Mouse (Mus musculus): ENCODE measurements around the gene Prep.

DNA sequence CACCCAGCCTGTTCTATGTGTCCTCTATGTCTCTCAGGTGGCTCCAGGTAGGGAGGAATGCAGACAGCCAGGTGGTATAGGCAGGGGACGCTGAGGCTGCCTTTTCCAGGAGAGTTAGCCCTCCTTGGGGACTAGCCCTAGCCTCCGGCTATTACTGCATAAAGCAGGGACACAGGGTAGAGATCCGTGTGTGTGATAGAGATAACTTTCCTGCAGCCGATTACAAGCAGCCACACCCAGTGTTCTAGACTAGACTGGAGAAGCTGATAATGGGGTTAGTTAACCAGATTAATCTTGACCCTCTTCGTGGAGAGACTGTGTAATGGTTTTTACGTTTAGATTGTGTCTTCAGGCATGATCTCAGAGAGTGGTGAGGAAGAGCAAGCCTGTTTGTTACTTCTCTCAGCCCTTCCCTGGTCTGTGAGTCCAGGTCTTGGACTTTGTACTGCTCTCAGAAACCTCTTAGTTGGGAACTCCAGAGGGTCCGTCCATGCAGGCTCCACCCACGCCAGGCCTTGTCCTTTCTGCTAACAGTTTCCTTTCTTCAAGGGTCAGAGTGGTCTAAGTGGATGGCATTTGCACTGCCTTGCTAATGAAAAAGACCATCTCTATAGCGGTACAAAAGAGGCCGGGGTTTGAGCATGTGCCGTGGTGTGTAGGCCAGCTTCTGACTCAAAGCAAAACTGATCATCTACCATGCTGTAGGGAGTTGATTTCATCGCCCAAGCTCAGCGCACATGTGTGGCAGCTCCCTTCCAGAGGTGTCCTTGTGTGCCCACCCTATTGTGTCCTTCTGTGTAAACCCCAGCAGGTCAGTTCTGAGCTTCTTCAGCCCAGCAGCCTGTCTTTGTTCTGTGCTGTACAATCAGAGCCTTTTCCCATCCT, 4.2 kb downstream of the Prep start:
- TF ChIP-seq CTCF (IDR thresholded peaks at IDR 0.05; ENCODE audit: low read depth, low read length) (no peak), POLR2A (IDR thresholded peaks at IDR 0.05; ENCODE audit: extremely low read depth, insufficient read depth, low read length) (no peak)

Data from liver, adult 2 months (tissue).